Mouse (Mus musculus): ENCODE results near the gene Mas1. TPM values are rescaled to one million over a fixed set of nuclear protein-coding genes. Genes with fewer than 3 reads are reported as not detected.

Gene Mas1
- polyA plus RNA-seq, 1 experiment from 2014 or later = 0.29 TPM

GRCm38 (mm10) chr17:12887021-12887775 lies 19.3 kb upstream of the Mas1 start:
- no peak overlapping the region for H3K4me2 ChIP-seq (ENCODE audit: low read depth, low read length, severe bottlenecking)
- no peak overlapping the region for H3K27ac ChIP-seq (ENCODE audit: low read depth, low read length)
- H3K9me3 ChIP-seq (ENCODE audit: control insufficient read depth, low read length) = no peaks in the 10 kb centered on the region
- no peak for ATAC-seq (replicated peaks; ENCODE audit: low FRiP score)
- no peaks in the 10 kb centered on the region for H3K4me1 ChIP-seq (replicated peaks; ENCODE audit: control insufficient read depth, insufficient read depth, low read length)
- no peak overlapping the region for H3K4me3 ChIP-seq (ENCODE audit: low read depth, low read length)
- WGBS = 88% methylated on average over 15 of the region's 15 CpGs
- H3K27me3 ChIP-seq (ENCODE audit: control insufficient read depth, insufficient read depth, low read length) = no peaks in the 10 kb centered on the region
- H3K9ac ChIP-seq (ENCODE audit: low read length) = no peak overlapping the region
- H3K36me3 ChIP-seq (ENCODE audit: control insufficient read depth, insufficient read depth, low read length) = no peaks in the 10 kb centered on the region; the same call in 1 of the 2 replicates
- DNase-seq (ENCODE audit: low spot score) = no peak

GRCm38 (mm10) chr17:12886620-12887019 lies 18.7 kb upstream of the Mas1 start:
- no peak overlapping the region for H3K4me3 ChIP-seq (ENCODE audit: low read depth, low read length)
- WGBS = 38% methylated on average over 6 of the region's 6 CpGs
- no peaks in the 10 kb centered on the region for H3K4me1 ChIP-seq (replicated peaks; ENCODE audit: control insufficient read depth, insufficient read depth, low read length)
- H3K27ac ChIP-seq (ENCODE audit: low read depth, low read length) = no peak overlapping the region
- DNase-seq (ENCODE audit: low spot score) (no peak), ATAC-seq (replicated peaks; ENCODE audit: low FRiP score) (no peak)
- H3K36me3 ChIP-seq (ENCODE audit: control insufficient read depth, insufficient read depth, low read length) = no peaks in the 10 kb centered on the region; the same call in 1 of the 2 replicates
- H3K9me3 ChIP-seq (ENCODE audit: control insufficient read depth, low read length) = no peaks in the 10 kb centered on the region
- H3K27me3 ChIP-seq (ENCODE audit: control insufficient read depth, insufficient read depth, low read length) = no peaks in the 10 kb centered on the region
- no peak overlapping the region for H3K9ac ChIP-seq (ENCODE audit: low read length)
- H3K4me2 ChIP-seq (ENCODE audit: low read depth, low read length, severe bottlenecking) = no peak overlapping the region

- DNase-seq (ENCODE audit: low spot score) = no peak
- no peak for ATAC-seq (replicated peaks; ENCODE audit: low FRiP score)
- whole genome bisulfite sequencing = 81% methylated on average over 1 of the region's 1 CpGs
Measured at GRCm38 (mm10) chr17:12881216-12881615, 13.3 kb upstream of the Mas1 start.

GRCm38 (mm10) chr17:12880178-12880577 lies 12.2 kb upstream of the Mas1 start:
- Histone ChIP-seq H3K4me1 (replicated peaks; ENCODE audit: control insufficient read depth, insufficient read depth, low read length) (no peaks in the 10 kb centered on the region), H3K36me3 (ENCODE audit: control insufficient read depth, insufficient read depth, low read length) (no peaks in the 10 kb centered on the region), H3K27ac (ENCODE audit: low read depth, low read length) (no peak overlapping the region), H3K27me3 (ENCODE audit: control insufficient read depth, insufficient read depth, low read length) (no peaks in the 10 kb centered on the region), H3K9me3 (ENCODE audit: control insufficient read depth, low read length) (no peaks in the 10 kb centered on the region), H3K4me2 (ENCODE audit: low read depth, low read length, severe bottlenecking) (0 out of 2 replicates have a peak overlapping the region, but pooled peaks have one; percentile 5), H3K4me3 (ENCODE audit: low read depth, low read length) (no peak overlapping the region), H3K9ac (ENCODE audit: low read length) (no peak overlapping the region)
- DNase-seq (ENCODE audit: low spot score) (peak; percentile 84), ATAC-seq (replicated peaks; ENCODE audit: low FRiP score) (peak; percentile 75; the same call in 1 of the 2 replicates)
- 4% methylated on average over 14 of the region's 14 CpGs for WGBS

More at GRCm38 (mm10) chr17:12881216-12881615, 13.3 kb upstream of the Mas1 start:
- Histone ChIP-seq H3K4me3 (ENCODE audit: low read depth, low read length) (no peak overlapping the region), H3K36me3 (ENCODE audit: control insufficient read depth, insufficient read depth, low read length) (no peaks in the 10 kb centered on the region), H3K9ac (ENCODE audit: low read length) (no peak overlapping the region), H3K9me3 (ENCODE audit: control insufficient read depth, low read length) (no peaks in the 10 kb centered on the region), H3K27me3 (ENCODE audit: control insufficient read depth, insufficient read depth, low read length) (no peaks in the 10 kb centered on the region), H3K4me2 (ENCODE audit: low read depth, low read length, severe bottlenecking) (no peak overlapping the region), H3K4me1 (replicated peaks; ENCODE audit: control insufficient read depth, insufficient read depth, low read length) (no peaks in the 10 kb centered on the region), H3K27ac (ENCODE audit: low read depth, low read length) (no peak overlapping the region)

GRCm38 (mm10) chr17:12875734-12876133 lies 7.8 kb upstream of the Mas1 start, which contains the start of gene Mrgprh:
Gene Mrgprh, plus strand, starts transcription at chr17:12876034.
- H3K9ac ChIP-seq (ENCODE audit: low read length) = no peak within 1 kb of the TSS
- no peaks in the 10 kb centered on the region for H3K4me1 ChIP-seq (replicated peaks; ENCODE audit: control insufficient read depth, insufficient read depth, low read length)
- no peaks in the 10 kb centered on the region for H3K9me3 ChIP-seq (ENCODE audit: control insufficient read depth, low read length)
- no peak for ATAC-seq (replicated peaks; ENCODE audit: low FRiP score)
- no peak for DNase-seq (ENCODE audit: low spot score)
- no peak within 1 kb of the TSS for H3K27ac ChIP-seq (ENCODE audit: low read depth, low read length)
- H3K27me3 ChIP-seq (ENCODE audit: control insufficient read depth, insufficient read depth, low read length) = no peaks in the 10 kb centered on the region; the same call in 1 of the 2 replicates
- WGBS = 81% methylated on average over 5 of the region's 5 CpGs
- H3K4me3 ChIP-seq (ENCODE audit: low read depth, low read length) = no peak within 1 kb of the TSS
- H3K36me3 ChIP-seq (ENCODE audit: control insufficient read depth, insufficient read depth, low read length) = no peaks in the 10 kb centered on the region
- H3K4me2 ChIP-seq (ENCODE audit: low read depth, low read length, severe bottlenecking) = no peak within 1 kb of the TSS

- no peaks in the 10 kb centered on the region; the same call in 1 of the 2 replicates for H3K27me3 ChIP-seq (ENCODE audit: control insufficient read depth, insufficient read depth, low read length)
- no peak overlapping the region for H3K9ac ChIP-seq (ENCODE audit: low read length)
- 76% methylated on average over 16 of the region's 16 CpGs for WGBS
- ATAC-seq (replicated peaks; ENCODE audit: low FRiP score) (no peak), DNase-seq (ENCODE audit: low spot score) (no peak)
- no peak overlapping the region for H3K4me2 ChIP-seq (ENCODE audit: low read depth, low read length, severe bottlenecking)
- H3K4me1 ChIP-seq (replicated peaks; ENCODE audit: control insufficient read depth, insufficient read depth, low read length) = no peaks in the 10 kb centered on the region
- no peak overlapping the region for H3K4me3 ChIP-seq (ENCODE audit: low read depth, low read length)
- no peak overlapping the region for H3K27ac ChIP-seq (ENCODE audit: low read depth, low read length)
- no peaks in the 10 kb centered on the region for H3K36me3 ChIP-seq (ENCODE audit: control insufficient read depth, insufficient read depth, low read length)
- no peaks in the 10 kb centered on the region for H3K9me3 ChIP-seq (ENCODE audit: control insufficient read depth, low read length)
Measured at GRCm38 (mm10) chr17:12872275-12873028, 4.5 kb upstream of the Mas1 start.

- H3K4me2 ChIP-seq (ENCODE audit: low read depth, low read length, severe bottlenecking) = no peak overlapping the region
- no peak overlapping the region for H3K27ac ChIP-seq (ENCODE audit: low read depth, low read length)
- H3K9me3 ChIP-seq (ENCODE audit: control insufficient read depth, low read length) = no peaks in the 10 kb centered on the region
- H3K9ac ChIP-seq (ENCODE audit: low read length) = no peak overlapping the region
- WGBS = 53% methylated on average over 4 of the region's 4 CpGs
- no peak for ATAC-seq (replicated peaks; ENCODE audit: low FRiP score)
- no peaks in the 10 kb centered on the region for H3K36me3 ChIP-seq (ENCODE audit: control insufficient read depth, insufficient read depth, low read length)
- no peaks in the 10 kb centered on the region for H3K4me1 ChIP-seq (replicated peaks; ENCODE audit: control insufficient read depth, insufficient read depth, low read length)
- no peak for DNase-seq (ENCODE audit: low spot score)
- H3K27me3 ChIP-seq (ENCODE audit: control insufficient read depth, insufficient read depth, low read length) = no peaks in the 10 kb centered on the region; the same call in 1 of the 2 replicates
- no peak overlapping the region for H3K4me3 ChIP-seq (ENCODE audit: low read depth, low read length)
Measured at GRCm38 (mm10) chr17:12868640-12869039, 697 bp upstream of the Mas1 start.

- no peak overlapping the region for H3K4me2 ChIP-seq (ENCODE audit: low read depth, low read length, severe bottlenecking)
- no peak overlapping the region for H3K27ac ChIP-seq (ENCODE audit: low read depth, low read length)
- no peaks in the 10 kb centered on the region for H3K36me3 ChIP-seq (ENCODE audit: control insufficient read depth, insufficient read depth, low read length)
- 83% methylated on average over 10 of the region's 10 CpGs for WGBS
- no peaks in the 10 kb centered on the region for H3K9me3 ChIP-seq (ENCODE audit: control insufficient read depth, low read length)
- ATAC-seq (replicated peaks; ENCODE audit: low FRiP score) (no peak), DNase-seq (ENCODE audit: low spot score) (no peak)
- no peaks in the 10 kb centered on the region for H3K4me1 ChIP-seq (replicated peaks; ENCODE audit: control insufficient read depth, insufficient read depth, low read length)
- H3K27me3 ChIP-seq (ENCODE audit: control insufficient read depth, insufficient read depth, low read length) = no peaks in the 10 kb centered on the region; the same call in 1 of the 2 replicates
- H3K9ac ChIP-seq (ENCODE audit: low read length) = no peak overlapping the region
- no peak overlapping the region for H3K4me3 ChIP-seq (ENCODE audit: low read depth, low read length)
Measured at GRCm38 (mm10) chr17:12866853-12867252, 1.1 kb downstream of the Mas1 start.
